Mouse (Mus musculus) c-Kit-positive CD71-positive TER-119-positive erythroid progenitor cells, embryonic 14.5 days (primary cell): ENCODE results near the gene Des.

Experiments used
- DNase-seq: peaks from one replicate; pipeline ENCODE4 v3.0.0-alpha.2; 2013; ENCODE audit warnings: low spot score

The Des gene

DNA sequence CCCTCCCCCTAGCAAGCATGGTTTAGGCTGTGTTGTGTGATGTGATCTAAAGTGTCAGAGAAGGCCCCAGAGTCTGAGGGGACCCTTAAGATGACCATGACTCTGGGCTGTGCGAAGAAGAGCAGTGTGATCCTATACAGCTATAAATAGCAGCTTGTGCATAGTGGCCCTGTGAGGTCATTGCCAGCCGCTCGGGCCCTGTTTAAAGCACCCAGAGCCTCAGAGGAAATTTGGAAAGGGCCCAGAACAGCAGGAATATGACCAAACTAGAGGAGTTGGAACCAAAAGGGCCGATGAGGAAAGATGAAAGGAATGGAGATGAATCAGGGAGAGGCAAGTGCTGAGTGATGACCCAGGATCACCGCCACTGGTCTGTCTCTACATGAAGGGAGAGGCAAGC is 12.8 kb upstream of the Des start:
- DNase-seq: no peak

DNA sequence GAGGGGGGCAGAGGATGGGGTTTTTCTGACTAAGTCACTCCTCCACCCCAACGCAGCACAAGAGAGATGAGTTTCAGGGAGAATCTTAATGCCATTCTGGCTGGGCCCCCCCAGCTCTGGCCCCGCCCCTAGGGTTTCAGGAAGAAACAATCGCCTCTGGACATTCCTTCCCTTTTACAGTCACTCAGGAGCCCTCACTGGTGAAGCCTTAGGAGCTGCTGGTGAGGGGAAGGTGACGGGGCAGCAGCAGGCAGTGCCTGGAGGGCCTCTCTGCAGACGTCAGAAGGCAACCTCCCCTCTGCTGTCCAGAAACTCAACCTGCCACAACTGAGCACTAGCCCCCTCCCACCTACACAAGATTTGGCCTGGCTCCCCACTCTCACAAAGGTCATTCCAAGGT is 10.9 kb upstream of the Des start:
- no peak for DNase-seq

DNA sequence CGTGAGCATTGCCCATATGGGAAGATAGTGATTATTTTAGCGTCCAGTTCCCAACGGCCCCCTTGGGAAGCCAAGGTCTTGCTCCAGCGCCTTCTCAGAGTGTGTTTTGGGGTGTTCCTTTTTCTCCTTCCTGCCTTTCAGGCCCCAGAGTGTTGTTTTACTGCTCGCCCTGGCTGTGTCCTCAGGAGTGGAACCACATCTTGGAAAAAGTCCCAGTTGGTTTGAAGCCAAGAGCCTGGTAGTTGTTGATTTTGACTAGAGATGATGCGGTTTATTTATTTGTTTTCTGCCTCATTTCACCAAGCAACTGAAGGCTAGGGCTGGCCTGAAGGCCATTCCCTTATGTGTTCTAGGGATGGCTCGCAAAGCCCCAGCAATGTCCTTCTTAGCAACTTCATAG is 2.9 kb upstream of the Des start:
- DNase-seq: no peak

DNA sequence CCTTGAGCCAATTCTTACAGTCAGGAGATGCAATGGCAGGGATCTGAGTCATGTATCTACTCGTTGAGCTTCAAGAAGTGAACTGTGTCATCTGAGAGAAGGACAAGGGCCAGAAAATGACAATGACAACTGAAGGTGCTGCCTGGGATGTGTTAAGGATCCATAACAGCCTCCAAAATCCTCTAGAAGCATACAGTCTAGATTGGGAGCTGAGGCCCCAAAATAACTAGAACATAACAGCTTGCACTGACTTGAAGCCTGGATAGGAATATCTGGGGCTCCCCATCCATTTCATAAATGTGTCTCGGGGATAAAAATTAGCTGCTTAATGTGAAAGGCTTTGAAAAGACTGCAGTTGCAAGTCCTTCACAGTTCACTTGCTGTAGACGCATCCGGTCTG is 2.1 kb upstream of the Des start:
- DNase-seq: no peak

DNA sequence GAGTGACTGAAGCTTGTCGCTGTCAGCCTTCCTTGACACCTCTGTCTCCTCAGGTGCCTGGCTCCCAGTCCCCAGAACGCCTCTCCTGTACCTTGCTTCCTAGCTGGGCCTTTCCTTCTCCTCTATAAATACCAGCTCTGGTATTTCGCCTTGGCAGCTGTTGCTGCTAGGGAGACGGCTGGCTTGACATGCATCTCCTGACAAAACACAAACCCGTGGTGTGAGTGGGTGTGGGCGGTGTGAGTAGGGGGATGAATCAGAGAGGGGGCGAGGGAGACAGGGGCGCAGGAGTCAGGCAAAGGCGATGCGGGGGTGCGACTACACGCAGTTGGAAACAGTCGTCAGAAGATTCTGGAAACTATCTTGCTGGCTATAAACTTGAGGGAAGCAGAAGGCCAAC is 783 bp upstream of the Des start:
- no peak for DNase-seq

DNA sequence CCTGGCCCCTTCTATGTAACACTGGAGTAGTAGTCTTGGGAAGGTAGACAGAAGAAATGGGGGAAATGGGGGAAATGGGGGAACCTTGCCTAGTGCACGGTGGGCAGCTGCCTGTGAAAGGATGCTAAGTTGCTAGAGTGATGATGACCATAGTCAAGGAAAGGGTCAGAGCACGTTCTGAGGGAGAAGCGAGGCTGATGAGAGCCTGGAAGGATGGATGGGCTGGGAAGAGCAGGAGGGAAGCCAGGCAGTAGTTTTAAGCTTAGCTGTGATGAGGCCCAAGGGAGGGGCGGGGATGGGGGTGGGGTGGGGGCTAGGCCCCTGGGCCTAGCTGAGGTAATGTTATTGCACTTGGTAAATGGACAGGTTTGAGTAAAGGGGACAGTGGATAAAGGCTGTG is 994 bp downstream of the Des start:
- DNase-seq: no peak

DNA sequence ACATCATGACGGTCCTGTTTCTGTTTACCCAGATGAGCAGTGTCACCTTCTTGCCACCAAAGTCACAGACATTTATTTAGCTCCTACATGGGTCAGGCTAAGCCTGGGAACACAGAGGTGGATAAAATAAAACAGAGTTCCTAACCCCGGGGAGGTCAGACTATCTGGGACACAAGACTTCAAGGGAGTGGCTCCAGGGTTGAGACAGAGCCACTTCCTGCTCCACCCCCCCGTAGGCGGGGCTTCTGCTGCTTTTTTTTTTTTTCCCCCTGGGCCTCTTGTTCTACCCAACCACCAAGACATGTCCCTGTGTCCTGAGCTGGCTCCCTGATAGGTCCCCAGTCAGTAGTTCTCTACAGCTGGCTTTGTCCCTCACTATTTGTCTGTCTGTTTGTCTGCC is 1.6 kb downstream of the Des start:
- no peak for DNase-seq

DNA sequence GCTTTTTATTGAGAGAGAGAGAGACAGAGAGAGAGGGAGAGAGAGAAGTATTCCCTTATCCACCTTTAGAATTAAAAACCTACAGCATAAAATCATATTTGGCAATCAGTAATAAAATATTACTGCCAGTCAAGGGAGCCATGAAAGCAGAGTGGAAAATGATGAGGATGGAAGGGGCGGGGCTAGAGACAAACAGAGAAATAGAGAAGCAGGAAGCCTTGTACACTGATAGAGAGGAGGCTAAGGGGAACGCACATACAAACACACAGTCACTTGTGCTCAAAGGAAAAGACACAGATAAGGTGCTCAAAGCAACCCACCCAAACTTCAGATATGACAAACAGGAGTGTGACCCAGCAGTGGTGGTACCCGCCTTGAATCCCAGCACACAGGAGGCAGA is 3.7 kb downstream of the Des start:
- no peak for DNase-seq

DNA sequence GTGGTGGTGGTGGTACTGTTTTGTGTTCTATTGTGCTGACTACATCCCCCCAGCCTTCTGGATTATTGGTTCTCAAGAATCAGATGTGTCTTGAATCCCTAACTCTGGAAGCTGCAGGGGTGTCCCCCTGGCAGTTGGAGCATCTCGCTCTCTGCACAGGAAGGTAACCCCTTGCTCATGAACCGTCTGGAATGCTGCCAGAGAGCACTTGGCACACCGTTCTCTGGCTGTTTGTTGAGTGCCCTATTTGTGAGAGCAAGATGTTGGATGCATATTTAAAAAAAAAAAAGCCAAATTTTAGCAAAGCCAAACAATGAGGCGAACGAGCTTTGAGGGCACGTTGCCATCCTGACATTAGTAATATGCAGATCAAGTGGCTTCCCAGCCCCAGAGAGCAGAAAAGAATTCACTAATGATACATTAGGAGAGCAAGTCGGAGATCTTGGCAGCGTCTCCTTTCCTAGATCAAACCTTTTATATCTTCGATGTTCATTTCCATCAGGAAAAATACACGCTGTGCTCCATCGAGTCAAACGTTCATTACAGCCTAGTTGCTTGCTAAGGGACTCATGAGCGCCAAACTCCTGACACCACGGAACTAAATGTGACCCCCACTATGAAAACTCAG is 5.5 kb downstream of the Des start:
- no peak for DNase-seq

DNA sequence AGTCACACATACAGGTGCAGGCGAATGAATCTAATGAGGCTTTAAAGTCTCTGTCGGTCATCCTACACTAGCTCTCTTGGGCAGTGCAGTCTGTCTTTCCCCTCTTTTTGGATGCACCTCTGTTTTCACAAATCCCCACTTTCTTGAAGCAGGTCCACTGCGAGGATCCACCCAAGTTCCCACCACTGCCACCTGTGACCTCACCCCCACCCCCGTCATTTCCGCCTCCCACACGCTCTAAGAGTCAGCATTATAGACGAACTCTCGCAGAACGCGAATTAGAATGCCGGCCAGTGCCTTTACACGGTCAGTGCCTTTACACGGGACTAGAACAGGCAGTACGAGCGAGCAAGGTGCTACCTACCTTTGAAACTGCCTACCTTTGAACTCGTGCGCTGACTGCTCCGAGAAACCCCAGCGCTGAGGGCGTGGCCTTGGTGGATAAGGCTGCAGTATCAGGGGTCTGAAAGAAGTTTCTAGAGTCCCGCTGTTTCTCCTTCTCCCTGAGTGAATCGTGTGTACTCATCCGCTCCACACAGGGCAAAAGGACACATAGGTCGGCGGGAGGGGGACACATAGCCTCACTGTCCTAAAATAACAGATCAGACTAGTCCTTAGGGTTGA is 9.3 kb downstream of the Des start:
- no peak for DNase-seq

DNA sequence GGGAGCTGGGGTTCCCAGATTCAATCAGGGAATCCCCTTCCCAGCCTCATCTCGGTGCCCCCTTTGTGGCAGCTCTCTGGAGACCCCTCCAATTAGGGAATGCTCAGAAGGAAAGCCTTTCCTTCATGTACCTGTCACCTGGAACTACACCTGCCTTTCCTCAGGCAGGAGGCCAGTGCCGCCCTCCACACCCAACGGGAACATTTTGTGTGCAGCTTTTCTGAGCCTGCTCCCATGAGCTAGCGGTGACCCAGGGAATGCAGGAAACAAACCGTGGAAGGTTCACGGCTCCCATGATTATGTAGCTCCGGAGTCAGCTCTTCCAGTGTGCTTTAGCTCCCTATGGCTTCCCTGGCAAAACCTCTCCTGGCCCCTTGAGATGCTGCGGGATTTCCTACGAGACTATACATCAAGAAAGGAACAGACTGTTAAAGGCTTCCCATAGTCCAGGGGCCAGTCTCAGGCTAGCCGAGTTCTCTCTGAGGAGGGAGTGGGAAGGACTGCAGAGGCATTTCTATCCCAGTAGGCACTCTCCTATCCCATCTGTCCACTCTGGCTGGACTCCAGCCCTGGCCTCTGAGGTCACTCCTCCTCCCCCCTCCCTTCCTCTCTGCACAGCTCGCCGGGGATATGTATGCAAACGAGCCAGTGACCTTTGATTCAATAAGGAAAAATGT is 10.0 kb downstream of the Des start:
- no peak for DNase-seq

DNA sequence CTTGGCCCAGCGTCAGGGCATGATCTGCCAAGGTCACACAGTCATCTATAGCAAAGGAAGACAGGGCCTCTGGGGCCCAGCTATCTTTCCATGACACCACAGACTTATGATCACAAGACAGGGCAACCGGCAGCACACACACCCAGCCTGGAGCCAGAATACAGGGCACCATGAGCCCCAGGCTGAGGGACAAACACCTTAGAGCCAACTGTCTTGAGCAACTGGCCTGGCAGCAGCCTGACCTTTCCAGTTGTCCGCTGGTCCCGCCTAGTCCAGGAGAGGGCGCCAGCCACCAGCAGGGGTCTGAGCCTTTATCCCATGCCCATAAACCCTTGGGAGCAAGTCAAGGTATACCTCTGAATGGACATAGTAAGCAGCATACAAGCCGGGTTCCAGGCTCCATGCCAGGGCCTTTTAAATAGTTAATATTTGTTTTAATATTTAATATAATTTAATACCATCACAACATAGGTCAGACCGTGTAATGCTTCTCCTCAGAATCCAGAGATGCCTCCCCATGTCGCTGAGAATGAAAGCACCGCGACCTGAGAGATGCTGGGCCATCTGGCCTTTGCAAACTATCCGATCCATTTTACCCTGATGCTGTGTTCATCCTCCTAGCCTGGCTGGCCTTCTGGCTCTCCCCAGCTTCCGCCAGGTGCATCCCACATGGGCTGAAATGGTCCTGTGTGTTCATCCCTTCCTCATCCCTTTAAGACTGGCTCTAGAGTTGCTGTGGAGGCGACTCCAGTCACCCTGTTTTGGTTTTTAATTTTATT is 11.4 kb downstream of the Des start:
- no peak for DNase-seq

DNA sequence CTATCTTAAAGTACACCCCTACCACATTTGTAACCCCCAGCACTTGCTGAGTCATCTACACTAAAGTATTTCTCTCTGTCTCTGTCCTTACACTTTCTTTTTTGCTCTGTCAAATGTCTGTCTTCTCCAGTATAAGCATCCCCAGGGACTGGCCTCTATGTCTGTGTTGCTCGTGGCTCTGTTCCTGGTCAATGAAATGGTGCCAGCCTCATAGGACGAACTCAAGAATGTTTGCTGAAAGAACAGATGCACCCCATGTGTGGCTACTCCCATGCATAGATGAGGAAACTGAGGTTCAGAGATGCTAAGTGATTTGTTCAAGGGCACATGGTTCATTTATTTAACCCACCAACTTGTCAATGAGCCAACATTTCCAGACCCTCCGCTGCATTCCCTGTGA is 12.3 kb downstream of the Des start:
- DNase-seq: no peak

DNA sequence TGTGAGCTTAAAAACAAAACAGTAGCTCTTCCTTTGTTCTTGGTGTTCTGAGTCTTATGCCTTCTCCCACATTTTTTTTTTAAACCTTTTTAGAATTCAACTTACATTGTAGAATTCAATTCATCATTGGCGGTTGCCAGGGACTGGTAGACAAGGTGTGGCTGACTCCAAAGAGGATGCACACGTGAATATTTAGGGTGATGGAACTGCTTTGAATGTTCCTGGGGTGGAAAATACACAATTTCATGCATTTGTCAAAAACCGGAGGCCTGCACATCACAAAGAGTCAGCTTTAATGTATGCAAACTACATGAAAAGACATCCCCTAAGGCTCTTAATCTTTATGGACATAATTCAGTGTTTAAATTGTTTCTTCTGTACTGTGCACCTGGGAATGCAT is 13.1 kb downstream of the Des start:
- no peak for DNase-seq

DNA sequence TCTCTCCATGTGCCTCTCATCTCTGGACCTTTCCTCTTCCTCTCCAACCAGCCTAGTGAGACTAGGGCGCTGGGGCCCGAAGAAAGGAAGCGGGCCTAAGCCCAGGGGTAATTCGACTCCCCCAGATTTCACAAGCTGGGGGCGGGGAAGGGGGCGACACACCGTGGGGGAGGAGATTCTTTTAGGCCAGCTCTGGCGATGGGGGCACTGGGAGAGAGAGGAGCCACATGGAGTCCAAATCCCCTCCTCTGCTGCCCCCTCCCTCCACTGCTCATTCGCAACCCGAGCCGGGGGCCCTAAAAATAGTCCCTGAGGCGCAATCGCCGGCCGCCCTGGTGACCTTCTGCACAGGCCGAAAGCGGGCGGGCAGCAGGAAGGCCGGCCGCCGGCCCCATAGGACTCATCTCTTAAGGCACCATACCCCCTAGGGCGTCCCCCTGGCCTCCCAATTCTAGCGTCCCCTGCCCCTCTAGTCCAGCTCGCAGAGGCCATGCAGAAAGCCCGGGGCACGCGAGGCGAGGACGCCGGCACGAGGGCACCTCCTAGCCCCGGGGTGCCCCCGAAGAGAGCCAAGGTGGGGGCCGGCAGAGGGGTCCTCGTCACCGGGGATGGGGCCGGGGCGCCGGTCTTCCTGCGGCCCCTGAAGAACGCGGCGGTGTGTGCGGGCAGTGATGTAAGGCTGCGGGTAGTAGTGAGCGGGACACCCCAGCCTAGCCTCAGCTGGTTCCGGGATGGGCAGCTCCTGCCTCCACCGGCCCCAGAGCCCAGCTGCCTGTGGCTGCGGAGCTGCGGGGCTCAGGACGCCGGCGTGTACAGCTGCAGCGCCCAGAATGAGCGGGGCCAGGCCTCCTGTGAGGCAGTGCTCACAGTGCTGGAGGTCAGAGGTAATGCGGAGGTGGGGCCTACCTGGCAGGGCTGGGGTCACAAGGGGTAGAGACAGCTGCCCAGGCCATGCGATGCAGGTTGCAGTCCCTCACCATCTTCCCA is 15.1 kb downstream of the Des start, which contains the start of gene Speg:
TSS of gene Speg (plus strand) at position 348 of the 987 bp plus-strand sequence.
- no peak for DNase-seq

DNA sequence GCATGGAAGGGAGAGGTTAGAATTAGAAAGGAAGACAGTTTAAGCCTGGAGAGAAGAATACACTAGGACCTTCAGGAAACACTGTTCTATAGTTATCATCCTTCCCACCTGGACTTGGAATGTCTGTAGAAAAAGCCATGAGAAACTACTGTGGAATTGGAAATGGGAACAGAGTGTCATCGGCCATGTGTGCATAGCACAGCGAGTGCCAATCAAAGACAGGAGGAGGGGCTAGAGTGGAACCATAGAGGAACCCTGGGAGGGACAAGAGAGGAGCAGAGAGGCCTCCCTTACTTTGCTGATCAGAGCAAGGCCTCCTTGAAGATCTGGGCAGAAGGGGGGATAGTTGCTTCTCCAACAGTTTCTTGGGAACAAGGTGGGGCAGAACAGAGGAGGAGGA is 19.1 kb downstream of the Des start:
- no peak for DNase-seq

DNA sequence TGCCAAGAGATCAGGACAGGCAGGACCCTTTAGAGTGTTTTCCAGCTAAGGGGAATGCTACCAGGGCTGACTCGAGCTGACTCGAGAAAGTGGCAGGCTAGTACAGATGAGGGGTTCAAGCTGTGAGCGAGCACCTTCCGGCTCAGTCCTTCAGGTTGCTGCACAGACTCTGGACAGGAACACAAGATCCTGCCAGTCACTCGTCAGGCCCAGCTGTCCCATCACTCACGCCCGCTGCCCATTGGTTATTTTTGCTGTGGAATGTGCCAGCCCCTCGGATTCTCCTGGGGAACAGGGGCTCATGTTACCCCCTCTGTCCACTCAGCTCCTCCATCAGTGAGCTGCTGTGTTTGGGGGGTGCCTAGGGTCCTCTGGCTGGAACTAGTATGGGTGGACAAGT is 19.8 kb downstream of the Des start:
- no peak for DNase-seq

DNA sequence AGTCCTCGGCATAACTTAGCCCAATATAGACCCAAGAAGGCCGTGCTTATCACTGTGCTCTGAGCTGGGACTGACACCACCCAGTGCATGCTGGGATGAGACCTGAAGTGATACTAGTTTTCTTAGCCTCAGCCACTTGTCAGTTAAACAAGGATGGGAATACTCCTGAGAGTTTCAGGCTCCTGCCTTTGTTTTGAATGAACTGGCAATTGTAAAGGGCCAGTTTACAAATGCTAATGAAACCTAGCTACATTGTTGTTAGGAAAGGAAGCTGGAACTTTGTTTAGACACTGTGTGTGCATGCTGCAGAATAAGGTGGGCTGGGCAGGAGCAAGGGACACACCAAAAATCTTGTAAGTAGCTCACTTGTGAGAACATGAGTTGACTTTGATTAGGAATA is 20.8 kb downstream of the Des start:
- DNase-seq: no peak

DNA sequence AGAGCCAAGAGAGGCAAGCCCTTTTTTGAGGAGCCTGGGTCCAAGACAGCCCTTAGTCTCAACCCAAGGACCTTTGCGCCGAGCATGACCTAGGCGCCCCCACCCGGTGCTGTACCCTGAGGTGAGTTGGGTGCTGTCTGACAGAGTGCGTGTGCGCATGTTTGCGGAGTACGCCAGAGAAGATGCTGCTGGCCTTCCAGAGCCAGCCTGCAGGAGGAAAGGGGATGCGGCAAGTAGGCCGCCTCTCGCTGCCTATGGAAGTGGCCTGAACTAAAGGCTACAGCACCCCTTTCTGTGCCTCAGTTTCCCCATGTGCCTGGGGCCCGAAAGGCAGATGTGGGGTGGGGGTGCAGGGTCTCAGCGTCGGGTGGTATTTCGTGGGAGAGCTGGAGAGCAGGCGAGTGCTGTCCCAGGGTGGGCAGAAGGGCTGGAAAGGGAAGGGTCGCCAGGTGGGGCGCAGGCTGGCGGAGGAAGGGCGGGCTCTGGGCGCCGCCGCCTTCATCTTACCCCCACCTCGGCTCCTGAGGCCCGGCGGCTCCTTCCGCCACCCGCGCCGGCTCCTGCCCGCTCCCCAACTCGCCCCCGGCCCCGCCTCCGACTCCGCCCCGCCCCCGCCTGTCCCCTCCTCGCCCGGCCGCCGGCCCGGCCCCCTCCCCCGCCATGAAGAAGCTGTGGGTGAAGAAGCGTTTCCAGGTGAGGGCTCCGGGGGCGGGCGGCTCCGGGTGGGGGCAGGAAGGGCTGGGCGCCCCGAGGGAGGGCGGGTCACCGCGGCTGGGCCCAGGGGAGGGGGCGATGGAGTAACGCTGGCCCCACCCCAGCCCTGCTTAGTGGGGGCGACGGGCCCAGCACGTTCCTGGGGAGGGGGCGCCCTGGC is 21.6 kb downstream of the Des start:
- DNase-seq: no peak

DNA sequence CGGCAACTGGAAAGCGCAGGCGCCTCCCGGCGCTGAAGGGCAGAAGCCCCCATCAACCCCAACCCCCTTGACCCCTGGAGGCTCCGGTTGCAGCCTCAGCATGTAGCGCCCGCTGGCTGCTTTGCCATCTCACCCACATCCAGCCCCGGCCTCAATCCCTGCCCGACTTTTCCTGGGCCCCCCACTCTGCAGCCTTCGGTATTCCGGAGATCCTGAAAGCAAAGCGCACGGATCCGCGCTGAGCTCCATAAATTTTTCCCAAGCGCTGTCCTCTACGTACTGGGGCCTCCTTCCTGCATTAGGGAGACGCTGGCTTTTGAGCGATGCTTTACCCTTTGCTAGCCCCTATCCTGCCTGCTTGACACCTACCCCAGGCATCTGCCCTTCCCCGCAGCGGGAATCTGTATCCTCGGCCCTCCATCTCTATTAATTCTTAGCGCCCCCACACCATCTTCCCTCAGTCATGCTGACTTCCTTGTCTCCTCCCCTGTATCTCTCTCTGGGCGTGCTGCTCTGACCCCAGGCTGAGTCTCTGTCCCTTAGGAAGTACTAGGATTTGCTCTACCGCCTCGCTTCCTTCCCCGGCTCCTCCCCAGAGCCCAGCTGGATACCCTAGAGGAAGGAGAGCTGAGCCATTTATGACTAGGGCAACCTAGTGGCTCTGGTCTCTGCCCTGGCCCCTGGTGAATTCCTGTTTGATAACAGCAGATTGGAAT is 22.4 kb downstream of the Des start:
- no peak for DNase-seq
